Mouse (Mus musculus) hindbrain, embryonic 12.5 days (tissue): ENCODE data around the gene Fam104a. TPM values are rescaled to one million over a fixed set of nuclear protein-coding genes. Genes with fewer than 3 reads are reported as not detected.

ENCODE experiments used
- ATAC-seq: fragments of 200-750 bp; cut with Nextera tagmentation; 2 replicates; pipeline ENCODE4 v1.8.0; 2017; ENCODE audit warnings: moderate TSS enrichment; ENCODE audit not compliant: low FRiP score
- H3K27ac ChIP-seq: fragments of 300-500 bp; sonication (generic); 2 replicates; pipeline ENCODE4 v1.5.1; 2016; ENCODE audit warnings: mild to moderate bottlenecking
- H3K27me3 ChIP-seq: fragments of 300-500 bp; sonication (generic); 2 replicates; pipeline ENCODE4 v1.6.1; 2016; ENCODE audit warnings: mild to moderate bottlenecking
- H3K36me3 ChIP-seq: fragments of 300-500 bp; sonication (generic); 2 replicates; pipeline ENCODE4 v1.6.1; 2016; ENCODE audit warnings: mild to moderate bottlenecking
- H3K4me1 ChIP-seq: fragments of 300-500 bp; sonication (generic); 2 replicates; pipeline ENCODE4 v1.6.1; 2016
- H3K4me2 ChIP-seq: fragments of 300-500 bp; sonication (generic); replicated peaks from 2 replicates; pipeline ENCODE4 v1.6.1; 2016; ENCODE audit warnings: mild to moderate bottlenecking
- H3K4me3 ChIP-seq: fragments of 300-500 bp; sonication (generic); 2 replicates; pipeline ENCODE4 v1.5.1; 2016; ENCODE audit warnings: mild to moderate bottlenecking
- H3K9ac ChIP-seq: fragments of 300-500 bp; sonication (generic); 2 replicates; pipeline ENCODE4 v1.6.1; 2016; ENCODE audit warnings: mild to moderate bottlenecking, moderate library complexity
- H3K9me3 ChIP-seq: fragments of 300-500 bp; sonication (generic); replicated peaks from 2 replicates; pipeline ENCODE4 v1.6.1; 2016; ENCODE audit warnings: mild to moderate bottlenecking
- WGBS: fragments of 180-500 bp; shearing (Covaris S2); methylation state at CpG from one replicate; pipeline ENCODE4 v1.1.7; 2016; 5-methylcytosine and 5-hydroxymethylcytosine counted together
- polyA plus RNA-seq: library from polyadenylated mRNA; unstranded; fragments of >200 nt; fragmentation: Nextera tagmentation; extraction: Ambion mirVana; gene quantifications from 2 replicates; pipeline ENCODE4 v1.2.1, GENCODE M21; 2016

Fam104a gene
- polyA plus RNA-seq, 1 experiment from 2014 or later = 50.4 TPM

- peak overlapping the region; percentile 35; the same call in 1 of the 2 replicates for H3K27ac ChIP-seq
- no peak; the same call in 1 of the 2 replicates for ATAC-seq
- H3K4me3 ChIP-seq = peak overlapping the region; percentile 47
- peaks cover 30% of the 10 kb centered on the region for H3K27me3 ChIP-seq
- H3K4me2 ChIP-seq = peak overlapping the region; percentile 77
- H3K9me3 ChIP-seq = no peaks in the 10 kb centered on the region
- peak overlapping the region; percentile 61 for H3K9ac ChIP-seq
- peaks cover 9% of the 10 kb centered on the region; the same call in 1 of the 2 replicates for H3K36me3 ChIP-seq
- peaks cover 38% of the 10 kb centered on the region for H3K4me1 ChIP-seq
- WGBS = 4% methylated on average over 31 of the region's 31 CpGs
These were observed 64.4 kb downstream of the Fam104a start for GRCm38 (mm10) chr11:113619420-113620080.

GRCm38 (mm10) chr11:113618672-113619419 is 65.1 kb downstream of the Fam104a start, which contains the start of gene Sstr2:
Gene Sstr2, plus strand, starts transcription at chr11:113619342.
- Histone ChIP-seq H3K36me3 (0 out of 2 replicates have a peak, but pooled peaks cover 2% of the 10 kb centered on the region), H3K4me1 (peaks cover 42% of the 10 kb centered on the region), H3K9ac (peak within 1 kb of the TSS; percentile 61), H3K27ac (peak within 1 kb of the TSS; percentile 37), H3K27me3 (peaks cover 30% of the 10 kb centered on the region), H3K9me3 (no peaks in the 10 kb centered on the region), H3K4me3 (peak within 1 kb of the TSS; percentile 47), H3K4me2 (peak within 1 kb of the TSS; percentile 77)
- WGBS = under 1% methylated on average over 54 of the region's 54 CpGs
- peak; percentile 62 for ATAC-seq

GRCm38 (mm10) chr11:113618303-113618671 is 65.7 kb downstream of the Fam104a start:
- Histone ChIP-seq H3K4me1 (peaks cover 42% of the 10 kb centered on the region), H3K9ac (peak overlapping the region; percentile 61; the same call in 1 of the 2 replicates), H3K27me3 (peaks cover 30% of the 10 kb centered on the region), H3K9me3 (no peaks in the 10 kb centered on the region), H3K4me3 (peak overlapping the region; percentile 47), H3K36me3 (no peaks in the 10 kb centered on the region), H3K27ac (peak overlapping the region; percentile 37), H3K4me2 (peak overlapping the region; percentile 77)
- peak; percentile 17; the same call in 1 of the 2 replicates for ATAC-seq
- WGBS = 17% methylated on average over 4 of the region's 4 CpGs

DNA sequence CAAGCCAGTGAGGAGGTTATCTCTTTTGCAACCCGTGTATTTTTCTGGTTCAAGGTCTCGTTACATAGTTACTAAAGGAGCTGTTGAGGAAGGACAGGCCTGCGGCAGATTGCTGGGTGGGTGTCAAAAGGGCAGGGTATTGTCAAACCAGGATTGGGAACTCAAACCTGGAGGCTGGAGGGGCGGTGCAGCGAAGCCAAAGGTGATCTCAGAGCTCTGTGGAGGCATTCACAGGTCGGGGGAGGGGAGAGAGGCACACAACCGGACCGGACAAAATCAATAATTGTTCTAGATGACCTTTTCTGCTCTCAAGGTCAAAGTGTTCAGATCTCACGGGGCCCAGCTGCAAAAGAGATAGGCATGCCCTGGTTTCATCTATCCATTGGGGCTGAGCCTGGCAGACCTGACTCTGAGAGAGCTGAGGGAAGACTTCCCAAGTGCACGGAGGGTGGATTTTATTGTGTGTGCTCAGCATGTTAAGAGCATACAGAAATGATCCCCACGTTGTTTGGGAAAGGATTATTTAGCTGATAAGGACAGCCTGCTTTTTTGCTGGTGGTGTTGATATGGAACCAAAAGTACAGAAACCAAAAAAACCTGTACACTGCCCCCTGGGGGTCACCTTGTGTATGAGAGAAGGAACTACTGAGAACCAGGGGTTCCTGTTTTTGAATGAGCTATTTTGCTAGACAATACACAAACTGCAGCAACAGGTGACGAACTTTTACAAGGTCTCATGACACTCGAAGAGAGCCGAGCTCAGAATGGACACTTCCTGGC is 66.6 kb downstream of the Fam104a start:
- H3K4me2 ChIP-seq = no peak overlapping the region
- H3K27me3 ChIP-seq = peaks cover 30% of the 10 kb centered on the region
- 35% methylated on average over 14 of the region's 14 CpGs for WGBS
- no peaks in the 10 kb centered on the region for H3K36me3 ChIP-seq
- H3K9ac ChIP-seq = no peak overlapping the region
- H3K4me1 ChIP-seq = peaks cover 44% of the 10 kb centered on the region
- no peak for ATAC-seq
- no peak overlapping the region for H3K27ac ChIP-seq
- no peaks in the 10 kb centered on the region for H3K9me3 ChIP-seq
- no peak overlapping the region for H3K4me3 ChIP-seq

- no peak for ATAC-seq
- H3K4me1 ChIP-seq = peaks cover 39% of the 10 kb centered on the region
- 75% methylated on average over 6 of the region's 6 CpGs for WGBS
- H3K27ac ChIP-seq = no peak overlapping the region
- H3K4me2 ChIP-seq = no peak overlapping the region
- peaks cover 11% of the 10 kb centered on the region for H3K27me3 ChIP-seq
- no peaks in the 10 kb centered on the region for H3K36me3 ChIP-seq
- H3K9me3 ChIP-seq = no peaks in the 10 kb centered on the region
- no peak overlapping the region for H3K9ac ChIP-seq
- no peak overlapping the region for H3K4me3 ChIP-seq
These were observed 69.5 kb downstream of the Fam104a start for GRCm38 (mm10) chr11:113614476-113614875.

DNA sequence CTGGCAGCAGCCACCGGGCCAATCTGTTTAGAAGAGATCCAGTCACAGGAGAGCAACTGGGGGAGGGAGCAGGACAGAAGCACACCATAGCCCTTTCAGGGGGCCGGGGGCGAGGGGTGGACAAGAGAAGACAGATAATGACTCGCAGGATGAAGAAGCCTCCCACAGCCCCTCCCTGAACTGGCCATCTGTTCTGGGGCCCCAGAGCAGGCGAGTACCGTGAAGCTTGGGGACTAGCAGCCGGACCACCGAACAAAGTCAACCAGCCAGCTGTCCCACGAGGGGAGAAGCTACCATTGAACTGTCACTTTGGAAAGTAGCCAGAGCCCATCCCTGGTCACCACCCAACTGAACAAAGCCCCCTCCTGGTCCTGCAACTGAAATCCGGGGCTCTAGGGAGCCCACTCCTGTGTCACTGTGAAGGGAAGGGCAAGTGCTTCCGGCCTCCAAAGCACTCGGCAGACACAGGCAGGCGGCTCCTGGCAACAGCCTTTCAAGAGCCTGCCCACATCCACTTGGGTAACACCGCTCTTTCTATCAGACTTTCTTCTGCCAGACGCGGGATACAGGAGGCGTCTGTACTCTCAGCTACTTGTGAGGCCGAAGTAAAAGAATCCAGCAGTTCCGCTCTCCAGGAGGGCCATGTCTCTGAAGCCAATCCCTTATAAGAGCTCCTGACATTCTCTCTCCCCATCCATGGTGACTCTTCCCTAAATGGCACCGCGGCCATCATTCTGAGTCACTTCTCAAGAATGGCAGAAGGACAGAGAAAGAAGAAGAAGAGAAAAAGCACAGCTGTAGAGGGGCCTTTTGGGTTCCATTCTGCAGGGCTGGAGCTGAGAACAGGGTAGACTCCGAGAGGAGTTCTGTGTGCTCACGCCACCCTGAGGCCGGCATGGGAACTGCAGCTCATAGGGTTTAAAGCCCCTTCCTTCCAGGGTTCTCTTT is 72.0 kb downstream of the Fam104a start:
- 8% methylated on average over 24 of the region's 24 CpGs for WGBS
- ATAC-seq = peak; percentile 92

More for the DNA sequence above, 72.0 kb downstream of the Fam104a start:
- peak overlapping the region; percentile 77 for H3K27ac ChIP-seq
- H3K36me3 ChIP-seq = no peaks in the 10 kb centered on the region
- H3K4me1 ChIP-seq = peaks cover 19% of the 10 kb centered on the region
- 0 out of 2 replicates have a peak overlapping the region, but pooled peaks have one; percentile 54 for H3K9ac ChIP-seq
- H3K9me3 ChIP-seq = no peaks in the 10 kb centered on the region
- peak overlapping the region; percentile 32 for H3K4me2 ChIP-seq
- H3K4me3 ChIP-seq = no peak overlapping the region
- no peaks in the 10 kb centered on the region for H3K27me3 ChIP-seq

Other genes starting within 250 kb of the Fam104a start
- gene Sstr2, start 64.8 kb downstream of the Fam104a start, polyA plus RNA-seq = 35.3 and 37.8 TPM in 2 replicates
- gene Cog1, start 35.0 kb downstream of the Fam104a start, polyA plus RNA-seq = 42.1 and 45.5 TPM in 2 replicates
- gene Slc39a11, start 34.1 kb downstream of the Fam104a start, polyA plus RNA-seq = 32.3 and 33.5 TPM in 2 replicates
- 23.8 and 25.9 TPM in 2 replicates for gene D11Wsu47e, start 257 bp upstream of the Fam104a start, polyA plus RNA-seq
- gene Cpsf4l, start 25.9 kb upstream of the Fam104a start, polyA plus RNA-seq = 0.15 and 0.31 TPM in 2 replicates
- gene Cdc42ep4, start 67.7 kb upstream of the Fam104a start, polyA plus RNA-seq = 98.7 and 106 TPM in 2 replicates